Mouse (Mus musculus): ENCODE measurements at regions not wholly inside any gene's neighbourhood (a gene's known extent, or its start where the extent isn't known, plus 50 kb on each side); places are given as distances from the start of the nearest gene placed in this dataset.
"Not testable (repeated sequence)": the region's sequence is repeated elsewhere in the genome, so short reads cannot be mapped to it uniquely, and the experiment has no call there.

- no peak for TF ChIP-seq CTCF (IDR thresholded peaks at IDR 0.05; ENCODE audit: control insufficient read depth, insufficient read depth, insufficient replicate concordance, low read depth, low read length)
- no peak overlapping the region for H3K27ac ChIP-seq (ENCODE audit: control insufficient read depth, insufficient read depth, low read depth, low read length)
These were observed 688.3 kb downstream of the Rpia start for GRCm38 (mm10) chr6:70103781-70104180.

GRCm38 (mm10) chr6:70103174-70103573, 688.9 kb downstream of the Rpia start:
- H3K4me1 ChIP-seq (ENCODE audit: control insufficient read depth, insufficient read depth, low read length); H3K4me3 ChIP-seq (ENCODE audit: control insufficient read depth, low read depth, low read length); H3K36me3 ChIP-seq (ENCODE audit: control insufficient read depth, insufficient read depth, low read length); H3K27ac ChIP-seq (ENCODE audit: control insufficient read depth, insufficient read depth, low read depth, low read length); H3K27me3 ChIP-seq (ENCODE audit: control insufficient read depth, insufficient read depth, low read length): not testable (repeated sequence)

More at GRCm38 (mm10) chr6:70103781-70104180, 688.3 kb downstream of the Rpia start:
- no peaks in the 10 kb centered on the region for H3K4me1 ChIP-seq (ENCODE audit: control insufficient read depth, insufficient read depth, low read length)
- no peak overlapping the region for H3K4me3 ChIP-seq (ENCODE audit: control insufficient read depth, low read depth, low read length)
- H3K27me3 ChIP-seq (ENCODE audit: control insufficient read depth, insufficient read depth, low read length), result no peaks in the 10 kb centered on the region
- no peaks in the 10 kb centered on the region for H3K36me3 ChIP-seq (ENCODE audit: control insufficient read depth, insufficient read depth, low read length)

GRCm38 (mm10) chr6:70088041-70088440, 704.0 kb downstream of the Rpia start:
- Histone ChIP-seq H3K36me3 (ENCODE audit: control insufficient read depth, insufficient read depth, low read length) (no peaks in the 10 kb centered on the region), H3K4me1 (ENCODE audit: control insufficient read depth, insufficient read depth, low read length) (no peaks in the 10 kb centered on the region), H3K4me3 (ENCODE audit: control insufficient read depth, low read depth, low read length) (no peak overlapping the region), H3K27me3 (ENCODE audit: control insufficient read depth, insufficient read depth, low read length) (no peaks in the 10 kb centered on the region), H3K27ac (ENCODE audit: control insufficient read depth, insufficient read depth, low read depth, low read length) (no peak overlapping the region)
- TF ChIP-seq POLR2A (IDR thresholded peaks at IDR 0.05; ENCODE audit: control insufficient read depth, low read depth, low read length) (no peak), CTCF (IDR thresholded peaks at IDR 0.05; ENCODE audit: control insufficient read depth, insufficient read depth, insufficient replicate concordance, low read depth, low read length) (no peak)

GRCm38 (mm10) chr6:70073841-70074240, 718.2 kb downstream of the Rpia start:
- H3K27me3 ChIP-seq (ENCODE audit: control insufficient read depth, insufficient read depth, low read length), result no peaks in the 10 kb centered on the region
- no peaks in the 10 kb centered on the region for H3K36me3 ChIP-seq (ENCODE audit: control insufficient read depth, insufficient read depth, low read length)
- no peaks in the 10 kb centered on the region for H3K4me1 ChIP-seq (ENCODE audit: control insufficient read depth, insufficient read depth, low read length)
- no peak overlapping the region for H3K4me3 ChIP-seq (ENCODE audit: control insufficient read depth, low read depth, low read length)
- no peak overlapping the region for H3K27ac ChIP-seq (ENCODE audit: control insufficient read depth, insufficient read depth, low read depth, low read length)
- no peak for TF ChIP-seq POLR2A (IDR thresholded peaks at IDR 0.05; ENCODE audit: control insufficient read depth, low read depth, low read length)
- no peak for TF ChIP-seq CTCF (IDR thresholded peaks at IDR 0.05; ENCODE audit: control insufficient read depth, insufficient read depth, insufficient replicate concordance, low read depth, low read length)

GRCm38 (mm10) chr6:70072007-70072406, 720.0 kb downstream of the Rpia start:
- Histone ChIP-seq H3K27me3 (ENCODE audit: control insufficient read depth, insufficient read depth, low read length) (no peaks in the 10 kb centered on the region), H3K27ac (ENCODE audit: control insufficient read depth, insufficient read depth, low read depth, low read length) (no peak overlapping the region), H3K4me1 (ENCODE audit: control insufficient read depth, insufficient read depth, low read length) (no peaks in the 10 kb centered on the region), H3K36me3 (ENCODE audit: control insufficient read depth, insufficient read depth, low read length) (no peaks in the 10 kb centered on the region), H3K4me3 (ENCODE audit: control insufficient read depth, low read depth, low read length) (no peak overlapping the region)
- TF ChIP-seq POLR2A (IDR thresholded peaks at IDR 0.05; ENCODE audit: control insufficient read depth, low read depth, low read length) (no peak), CTCF (IDR thresholded peaks at IDR 0.05; ENCODE audit: control insufficient read depth, insufficient read depth, insufficient replicate concordance, low read depth, low read length) (no peak)

GRCm38 (mm10) chr6:70067716-70068415, 724.2 kb downstream of the Rpia start:
- no peak overlapping the region for H3K4me3 ChIP-seq (ENCODE audit: control insufficient read depth, low read depth, low read length)
- TF ChIP-seq POLR2A (IDR thresholded peaks at IDR 0.05; ENCODE audit: control insufficient read depth, low read depth, low read length), result no peak
- TF ChIP-seq CTCF (IDR thresholded peaks at IDR 0.05; ENCODE audit: control insufficient read depth, insufficient read depth, insufficient replicate concordance, low read depth, low read length), result no peak
- no peaks in the 10 kb centered on the region for H3K4me1 ChIP-seq (ENCODE audit: control insufficient read depth, insufficient read depth, low read length)
- H3K27me3 ChIP-seq (ENCODE audit: control insufficient read depth, insufficient read depth, low read length), result no peaks in the 10 kb centered on the region
- no peak overlapping the region for H3K27ac ChIP-seq (ENCODE audit: control insufficient read depth, insufficient read depth, low read depth, low read length)
- H3K36me3 ChIP-seq (ENCODE audit: control insufficient read depth, insufficient read depth, low read length), result no peaks in the 10 kb centered on the region

- no peak overlapping the region for H3K27ac ChIP-seq (ENCODE audit: control insufficient read depth, insufficient read depth, low read depth, low read length)
- no peaks in the 10 kb centered on the region for H3K4me1 ChIP-seq (ENCODE audit: control insufficient read depth, insufficient read depth, low read length)
- TF ChIP-seq POLR2A (IDR thresholded peaks at IDR 0.05; ENCODE audit: control insufficient read depth, low read depth, low read length) (no peak), CTCF (IDR thresholded peaks at IDR 0.05; ENCODE audit: control insufficient read depth, insufficient read depth, insufficient replicate concordance, low read depth, low read length) (no peak)
- H3K36me3 ChIP-seq (ENCODE audit: control insufficient read depth, insufficient read depth, low read length), result no peaks in the 10 kb centered on the region
- no peak overlapping the region for H3K4me3 ChIP-seq (ENCODE audit: control insufficient read depth, low read depth, low read length)
- H3K27me3 ChIP-seq (ENCODE audit: control insufficient read depth, insufficient read depth, low read length), result no peaks in the 10 kb centered on the region
These were observed 733.0 kb downstream of the Rpia start for GRCm38 (mm10) chr6:70059028-70059427.

GRCm38 (mm10) chr6:70058374-70058773, 733.7 kb downstream of the Rpia start:
- H3K4me3 ChIP-seq (ENCODE audit: control insufficient read depth, low read depth, low read length), result no peak overlapping the region
- H3K4me1 ChIP-seq (ENCODE audit: control insufficient read depth, insufficient read depth, low read length), result no peaks in the 10 kb centered on the region
- H3K27me3 ChIP-seq (ENCODE audit: control insufficient read depth, insufficient read depth, low read length), result no peaks in the 10 kb centered on the region
- H3K27ac ChIP-seq (ENCODE audit: control insufficient read depth, insufficient read depth, low read depth, low read length), result no peak overlapping the region
- no peak for TF ChIP-seq CTCF (IDR thresholded peaks at IDR 0.05; ENCODE audit: control insufficient read depth, insufficient read depth, insufficient replicate concordance, low read depth, low read length)
- no peak for TF ChIP-seq POLR2A (IDR thresholded peaks at IDR 0.05; ENCODE audit: control insufficient read depth, low read depth, low read length)
- no peaks in the 10 kb centered on the region for H3K36me3 ChIP-seq (ENCODE audit: control insufficient read depth, insufficient read depth, low read length)

Measured in testis, adult 2 months (tissue).